Mouse (Mus musculus): ENCODE measurements around the gene Llgl2. TPM values are rescaled to one million over a fixed set of nuclear protein-coding genes. Genes with fewer than 3 reads are reported as not detected.

Gene Llgl2
- polyA plus RNA-seq, 1 experiment = 26.1 TPM

DNA sequence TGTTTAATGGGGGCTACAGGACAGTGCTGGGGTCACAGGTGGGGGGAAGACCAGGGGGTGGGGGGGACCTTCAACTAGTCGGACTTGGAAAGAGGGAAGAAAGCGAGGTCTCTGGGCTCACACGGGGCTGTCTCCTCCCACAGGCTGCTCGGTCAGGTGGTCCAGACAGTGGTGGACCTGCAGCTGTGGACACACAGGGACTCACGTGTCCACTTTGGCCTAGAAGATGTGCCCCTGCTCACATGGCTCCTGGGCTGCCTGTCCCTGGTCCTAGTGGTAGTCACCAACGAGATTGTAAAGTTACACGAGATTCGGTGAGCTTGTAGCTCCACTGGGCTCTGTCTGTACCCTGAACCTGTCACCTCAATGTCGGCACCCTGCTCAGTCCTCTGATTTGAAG is 26.2 kb upstream of the Llgl2 start:
- Histone ChIP-seq H3K4me3 (ENCODE audit: extremely low read depth, insufficient read depth, insufficient read length) (no peak overlapping the region), H3K4me1 (ENCODE audit: control insufficient read depth, insufficient read depth, insufficient read length) (no peaks in the 10 kb centered on the region), H3K27ac (ENCODE audit: insufficient read depth, low read length) (no peak overlapping the region), H3K36me3 (ENCODE audit: control insufficient read depth, insufficient read depth, low read length) (peaks cover 54% of the 10 kb centered on the region), H3K27me3 (ENCODE audit: control insufficient read depth, insufficient read depth, low read length) (no peaks in the 10 kb centered on the region)
- 91% methylated on average over 9 of the region's 9 CpGs for whole genome bisulfite sequencing
- DNase-seq (ENCODE audit: low read depth in 1 of 2, low spot score in 2 of 2) = no peak
- TF ChIP-seq POLR2A (IDR thresholded peaks at IDR 0.05; ENCODE audit: low read depth, low read length) (no peak), CTCF (IDR thresholded peaks at IDR 0.05; ENCODE audit: extremely low read depth, insufficient read depth, insufficient read length, insufficient replicate concordance) (no peak)

- no peaks in the 10 kb centered on the region for H3K4me1 ChIP-seq (ENCODE audit: control insufficient read depth, insufficient read depth, insufficient read length)
- TF ChIP-seq CTCF (IDR thresholded peaks at IDR 0.05; ENCODE audit: extremely low read depth, insufficient read depth, insufficient read length, insufficient replicate concordance) = no peak
- no peak for TF ChIP-seq POLR2A (IDR thresholded peaks at IDR 0.05; ENCODE audit: low read depth, low read length)
- no peak for DNase-seq (ENCODE audit: low read depth in 1 of 2, low spot score in 2 of 2)
- WGBS = 82% methylated on average over 18 of the region's 18 CpGs
- H3K4me3 ChIP-seq (ENCODE audit: extremely low read depth, insufficient read depth, insufficient read length) = no peak overlapping the region
- H3K27ac ChIP-seq (ENCODE audit: insufficient read depth, low read length) = no peak overlapping the region
- peaks cover 31% of the 10 kb centered on the region for H3K36me3 ChIP-seq (ENCODE audit: control insufficient read depth, insufficient read depth, low read length)
- no peaks in the 10 kb centered on the region for H3K27me3 ChIP-seq (ENCODE audit: control insufficient read depth, insufficient read depth, low read length)
These were observed 22.9 kb upstream of the Llgl2 start for GRCm38 (mm10) chr11:115800981-115801380.

GRCm38 (mm10) chr11:115803072-115803709 is 20.7 kb upstream of the Llgl2 start:
- Histone ChIP-seq H3K27ac (ENCODE audit: insufficient read depth, low read length) (no peak overlapping the region), H3K36me3 (ENCODE audit: control insufficient read depth, insufficient read depth, low read length) (peaks cover 17% of the 10 kb centered on the region), H3K27me3 (ENCODE audit: control insufficient read depth, insufficient read depth, low read length) (no peaks in the 10 kb centered on the region), H3K4me1 (ENCODE audit: control insufficient read depth, insufficient read depth, insufficient read length) (no peaks in the 10 kb centered on the region), H3K4me3 (ENCODE audit: extremely low read depth, insufficient read depth, insufficient read length) (no peak overlapping the region)
- WGBS = 93% methylated on average over 24 of the region's 24 CpGs
- TF ChIP-seq POLR2A (IDR thresholded peaks at IDR 0.05; ENCODE audit: low read depth, low read length) (no peak), CTCF (IDR thresholded peaks at IDR 0.05; ENCODE audit: extremely low read depth, insufficient read depth, insufficient read length, insufficient replicate concordance) (no peak)
- no peak for DNase-seq (ENCODE audit: low read depth in 1 of 2, low spot score in 2 of 2)

- no peak overlapping the region for H3K4me3 ChIP-seq (ENCODE audit: extremely low read depth, insufficient read depth, insufficient read length)
- no peaks in the 10 kb centered on the region; the same call in 1 of the 2 replicates for H3K4me1 ChIP-seq (ENCODE audit: control insufficient read depth, insufficient read depth, insufficient read length)
- no peaks in the 10 kb centered on the region for H3K27me3 ChIP-seq (ENCODE audit: control insufficient read depth, insufficient read depth, low read length)
- peaks cover 9% of the 10 kb centered on the region for H3K36me3 ChIP-seq (ENCODE audit: control insufficient read depth, insufficient read depth, low read length)
- TF ChIP-seq POLR2A (IDR thresholded peaks at IDR 0.05; ENCODE audit: low read depth, low read length) (no peak), CTCF (IDR thresholded peaks at IDR 0.05; ENCODE audit: extremely low read depth, insufficient read depth, insufficient read length, insufficient replicate concordance) (no peak)
- H3K27ac ChIP-seq (ENCODE audit: insufficient read depth, low read length) = no peak overlapping the region
- DNase-seq (ENCODE audit: low read depth in 1 of 2, low spot score in 2 of 2) = no peak
- 77% methylated on average over 7 of the region's 7 CpGs for WGBS
These were observed 18.8 kb upstream of the Llgl2 start for GRCm38 (mm10) chr11:115805005-115805404.

DNA sequence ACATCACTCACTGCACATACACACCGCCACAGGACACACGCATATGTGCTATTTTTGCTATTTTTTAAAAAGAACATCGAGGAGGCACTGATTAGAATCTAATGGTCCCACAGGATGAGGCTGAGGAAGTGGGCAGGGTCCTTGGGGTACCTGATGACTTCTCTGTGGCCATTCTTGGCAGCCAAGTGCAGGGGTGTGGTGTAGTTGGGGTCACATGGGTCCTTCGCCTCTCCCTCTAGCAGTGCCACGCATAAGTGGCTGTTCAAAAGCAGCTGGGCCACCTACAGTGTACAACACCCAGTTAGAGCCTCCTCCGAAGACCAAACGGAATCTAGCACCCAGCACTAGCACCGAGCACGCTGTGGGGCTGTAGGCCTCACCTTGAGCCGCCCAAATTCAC is 17.7 kb upstream of the Llgl2 start:
- 82% methylated on average over 10 of the region's 10 CpGs for WGBS
- H3K36me3 ChIP-seq (ENCODE audit: control insufficient read depth, insufficient read depth, low read length) = peaks cover 9% of the 10 kb centered on the region
- no peak for DNase-seq (ENCODE audit: low read depth in 1 of 2, low spot score in 2 of 2)

GRCm38 (mm10) chr11:115807306-115807705 is 16.5 kb upstream of the Llgl2 start:
- no peak for DNase-seq (ENCODE audit: low read depth in 1 of 2, low spot score in 2 of 2)
- no peaks in the 10 kb centered on the region for H3K27me3 ChIP-seq (ENCODE audit: control insufficient read depth, insufficient read depth, low read length)
- WGBS = 92% methylated on average over 6 of the region's 6 CpGs
- no peaks in the 10 kb centered on the region; the same call in 1 of the 2 replicates for H3K4me1 ChIP-seq (ENCODE audit: control insufficient read depth, insufficient read depth, insufficient read length)
- no peak overlapping the region for H3K4me3 ChIP-seq (ENCODE audit: extremely low read depth, insufficient read depth, insufficient read length)
- no peak overlapping the region for H3K27ac ChIP-seq (ENCODE audit: insufficient read depth, low read length)
- TF ChIP-seq POLR2A (IDR thresholded peaks at IDR 0.05; ENCODE audit: low read depth, low read length) (no peak), CTCF (IDR thresholded peaks at IDR 0.05; ENCODE audit: extremely low read depth, insufficient read depth, insufficient read length, insufficient replicate concordance) (no peak)
- peaks cover 4% of the 10 kb centered on the region for H3K36me3 ChIP-seq (ENCODE audit: control insufficient read depth, insufficient read depth, low read length)

More for the DNA sequence above, 17.7 kb upstream of the Llgl2 start:
- H3K4me1 ChIP-seq (ENCODE audit: control insufficient read depth, insufficient read depth, insufficient read length) = no peaks in the 10 kb centered on the region; the same call in 1 of the 2 replicates
- no peak overlapping the region for H3K27ac ChIP-seq (ENCODE audit: insufficient read depth, low read length)
- no peaks in the 10 kb centered on the region for H3K27me3 ChIP-seq (ENCODE audit: control insufficient read depth, insufficient read depth, low read length)
- no peak overlapping the region for H3K4me3 ChIP-seq (ENCODE audit: extremely low read depth, insufficient read depth, insufficient read length)
- TF ChIP-seq POLR2A (IDR thresholded peaks at IDR 0.05; ENCODE audit: low read depth, low read length) (no peak), CTCF (IDR thresholded peaks at IDR 0.05; ENCODE audit: extremely low read depth, insufficient read depth, insufficient read length, insufficient replicate concordance) (no peak)

DNA sequence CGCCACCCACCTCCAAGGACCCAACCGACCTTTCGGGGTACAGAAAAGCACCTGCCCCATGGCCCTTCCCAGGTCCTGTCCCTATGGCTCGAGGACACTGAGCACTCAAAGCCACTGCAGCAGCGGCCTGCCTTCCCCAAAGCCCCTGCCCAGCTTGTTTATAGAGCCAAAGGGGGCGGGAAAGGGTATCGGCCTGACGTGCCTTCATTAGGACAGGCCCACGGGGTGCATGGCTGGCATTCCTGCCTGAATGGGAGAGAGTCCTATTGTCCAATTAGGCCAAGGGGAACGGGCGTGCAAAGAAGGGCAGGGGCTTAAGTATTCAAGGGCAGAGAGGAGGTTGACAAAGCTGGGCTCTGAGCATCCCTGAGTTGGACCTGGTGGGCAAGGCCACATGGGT is 15.9 kb upstream of the Llgl2 start:
- WGBS = 88% methylated on average over 11 of the region's 11 CpGs
- Histone ChIP-seq H3K27me3 (ENCODE audit: control insufficient read depth, insufficient read depth, low read length) (no peaks in the 10 kb centered on the region), H3K4me1 (ENCODE audit: control insufficient read depth, insufficient read depth, insufficient read length) (peaks cover 1% of the 10 kb centered on the region; the same call in 1 of the 2 replicates), H3K27ac (ENCODE audit: insufficient read depth, low read length) (no peak overlapping the region), H3K4me3 (ENCODE audit: extremely low read depth, insufficient read depth, insufficient read length) (no peak overlapping the region), H3K36me3 (ENCODE audit: control insufficient read depth, insufficient read depth, low read length) (peaks cover 4% of the 10 kb centered on the region)
- no peak for DNase-seq (ENCODE audit: low read depth in 1 of 2, low spot score in 2 of 2)
- TF ChIP-seq CTCF (IDR thresholded peaks at IDR 0.05; ENCODE audit: extremely low read depth, insufficient read depth, insufficient read length, insufficient replicate concordance) = no peak
- TF ChIP-seq POLR2A (IDR thresholded peaks at IDR 0.05; ENCODE audit: low read depth, low read length) = no peak
